Mouse (Mus musculus) limb, embryonic 10.5 days (tissue): ENCODE measurements around the gene Ramp2. TPM values are rescaled to one million over a fixed set of nuclear protein-coding genes. Genes with fewer than 3 reads are reported as not detected.

ENCODE experiments used
- DNase-seq: peaks from one replicate; pipeline ENCODE4 v3.0.0-alpha.2; 2017; ENCODE audit warnings: low spot score
- H3K27ac ChIP-seq: fragments of 300-500 bp; sonication (generic); 2 replicates; pipeline ENCODE4 v1.5.1; 2016; ENCODE audit warnings: mild to moderate bottlenecking
- H3K27me3 ChIP-seq: fragments of 300-500 bp; sonication (generic); 2 replicates; pipeline ENCODE4 v1.6.1; 2016; ENCODE audit warnings: low read depth, mild to moderate bottlenecking; ENCODE audit not compliant: poor library complexity, severe bottlenecking
- H3K36me3 ChIP-seq: fragments of 300-500 bp; sonication (generic); 2 replicates; pipeline ENCODE4 v1.6.1; 2016; ENCODE audit warnings: mild to moderate bottlenecking, moderate library complexity
- H3K4me1 ChIP-seq: fragments of 300-500 bp; sonication (generic); 2 replicates; pipeline ENCODE4 v1.6.1; 2016
- H3K4me3 ChIP-seq: fragments of 300-500 bp; sonication (generic); 2 replicates; pipeline ENCODE4 v1.5.1; 2016; ENCODE audit warnings: mild to moderate bottlenecking, moderate library complexity
- H3K9me3 ChIP-seq: fragments of 300-500 bp; sonication (generic); replicated peaks from 2 replicates; pipeline ENCODE4 v1.6.1; 2016; ENCODE audit warnings: mild to moderate bottlenecking
- WGBS: fragments of 180-500 bp; shearing (Covaris S2); methylation state at CpG from one replicate; pipeline ENCODE4 v1.1.7; 2016; 5-methylcytosine and 5-hydroxymethylcytosine counted together
- polyA plus RNA-seq: library from polyadenylated mRNA; unstranded; fragments of >200 nt; fragmentation: Nextera tagmentation; extraction: Ambion mirVana; gene quantifications from 2 replicates; pipeline ENCODE4 v1.2.1, GENCODE M21; 2016

Gene Ramp2
- polyA plus RNA-seq, 1 experiment from 2014 or later: 61.5 TPM

DNA sequence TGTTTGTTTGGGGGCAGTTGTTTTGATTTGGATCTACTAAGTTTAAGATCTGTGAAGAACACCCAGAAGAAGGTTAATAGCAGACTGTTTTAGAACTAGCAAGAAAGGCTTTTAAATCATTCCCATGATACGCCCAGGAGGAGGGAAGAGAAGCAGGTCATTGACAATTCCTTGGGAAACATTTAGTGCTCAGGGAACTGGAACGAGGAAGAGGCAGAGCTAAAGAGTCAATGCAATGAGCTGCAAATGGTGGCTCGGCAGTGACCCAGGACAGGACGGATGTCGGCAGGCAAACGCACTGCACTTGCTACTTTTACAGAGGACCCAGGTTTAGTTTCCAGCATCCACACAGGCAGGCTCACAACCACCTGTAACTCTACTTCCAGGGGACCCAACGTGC, 35.0 kb downstream of the Ramp2 start:
- Histone ChIP-seq H3K27me3 (peaks cover 35% of the 10 kb centered on the region), H3K27ac (no peak overlapping the region), H3K4me3 (no peak overlapping the region), H3K36me3 (peaks cover 29% of the 10 kb centered on the region), H3K9me3 (no peaks in the 10 kb centered on the region), H3K4me1 (peaks cover 33% of the 10 kb centered on the region)
- WGBS: 53% methylated on average over 7 of the region's 7 CpGs
- no peak for DNase-seq

DNA sequence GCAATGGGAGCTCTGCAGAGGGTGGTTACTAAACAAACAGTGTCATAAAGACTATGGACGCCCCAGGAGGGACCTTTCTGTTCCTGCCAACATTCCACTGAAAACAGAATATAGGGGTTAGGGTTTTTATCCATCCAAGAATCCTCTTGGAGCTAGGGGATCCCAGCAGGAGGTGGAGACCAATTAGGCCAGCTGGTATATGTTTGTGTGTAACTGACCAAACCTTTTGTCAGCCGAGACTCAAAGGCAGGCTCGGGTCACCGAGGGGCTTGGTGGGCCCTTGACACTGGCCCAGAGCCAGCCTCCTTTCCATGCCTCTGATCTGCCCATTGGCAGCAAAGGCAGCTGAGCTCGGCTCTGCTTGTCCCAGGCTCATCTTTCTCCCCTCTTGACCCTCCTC, 37.1 kb downstream of the Ramp2 start:
- H3K4me3 ChIP-seq: no peak overlapping the region
- WGBS: 58% methylated on average over 5 of the region's 5 CpGs

DNA sequence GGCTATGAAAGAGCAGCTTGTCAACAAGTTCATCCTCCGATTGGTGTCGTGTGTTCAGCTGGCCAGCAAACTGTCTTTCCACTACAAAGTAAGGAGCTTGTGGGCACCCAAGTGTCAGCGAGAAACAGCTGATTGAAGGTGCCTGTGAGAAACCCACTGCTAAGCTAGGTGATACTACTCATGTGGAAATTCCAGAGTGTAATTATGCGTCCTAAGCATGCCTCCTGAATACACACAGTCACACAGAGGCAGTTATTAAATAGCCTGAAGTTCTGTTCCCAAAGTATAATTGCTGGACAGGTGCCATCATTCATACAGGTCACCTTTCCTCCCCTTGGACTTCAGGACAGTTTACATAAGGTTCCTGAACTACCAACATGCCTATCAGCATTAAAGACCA, 38.0 kb downstream of the Ramp2 start:
- peaks cover 6% of the 10 kb centered on the region for H3K4me1 ChIP-seq
- H3K36me3 ChIP-seq: peaks cover 41% of the 10 kb centered on the region
- WGBS: 77% methylated on average over 4 of the region's 4 CpGs
- no peak overlapping the region for H3K27ac ChIP-seq
- no peak for DNase-seq
- peaks cover 16% of the 10 kb centered on the region for H3K27me3 ChIP-seq
- no peak overlapping the region for H3K4me3 ChIP-seq
- no peaks in the 10 kb centered on the region for H3K9me3 ChIP-seq

More for the DNA sequence above, 37.1 kb downstream of the Ramp2 start:
- Histone ChIP-seq H3K36me3 (peaks cover 32% of the 10 kb centered on the region), H3K27me3 (peaks cover 16% of the 10 kb centered on the region), H3K27ac (no peak overlapping the region; the same call in 1 of the 2 replicates), H3K4me1 (peaks cover 13% of the 10 kb centered on the region), H3K9me3 (no peaks in the 10 kb centered on the region)
- no peak for DNase-seq

DNA sequence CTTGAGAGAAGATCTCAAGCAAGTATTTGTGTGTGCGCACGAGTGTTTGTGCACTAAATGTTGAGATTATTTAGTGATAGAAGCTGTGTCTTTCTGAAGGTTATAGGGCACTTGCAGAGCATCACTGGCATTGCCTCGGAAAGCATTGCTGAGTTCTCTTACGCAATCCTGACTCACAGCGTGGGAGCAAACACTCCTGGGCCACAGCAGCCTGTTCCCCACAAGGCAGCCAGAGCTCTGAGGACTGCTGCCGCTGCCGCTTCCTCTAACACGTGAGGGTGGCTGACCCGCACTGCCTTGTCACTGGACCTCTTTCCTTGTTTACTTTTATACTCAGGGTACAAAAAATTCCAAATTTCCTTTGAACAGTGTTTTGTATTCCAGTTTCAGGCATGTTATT, 41.5 kb downstream of the Ramp2 start:
- peaks cover 76% of the 10 kb centered on the region for H3K36me3 ChIP-seq
- no peaks in the 10 kb centered on the region for H3K4me1 ChIP-seq
- DNase-seq: no peak
- H3K9me3 ChIP-seq: no peaks in the 10 kb centered on the region
- no peak overlapping the region for H3K4me3 ChIP-seq
- WGBS: 87% methylated on average over 9 of the region's 9 CpGs
- H3K27ac ChIP-seq: no peak overlapping the region
- no peaks in the 10 kb centered on the region for H3K27me3 ChIP-seq

DNA sequence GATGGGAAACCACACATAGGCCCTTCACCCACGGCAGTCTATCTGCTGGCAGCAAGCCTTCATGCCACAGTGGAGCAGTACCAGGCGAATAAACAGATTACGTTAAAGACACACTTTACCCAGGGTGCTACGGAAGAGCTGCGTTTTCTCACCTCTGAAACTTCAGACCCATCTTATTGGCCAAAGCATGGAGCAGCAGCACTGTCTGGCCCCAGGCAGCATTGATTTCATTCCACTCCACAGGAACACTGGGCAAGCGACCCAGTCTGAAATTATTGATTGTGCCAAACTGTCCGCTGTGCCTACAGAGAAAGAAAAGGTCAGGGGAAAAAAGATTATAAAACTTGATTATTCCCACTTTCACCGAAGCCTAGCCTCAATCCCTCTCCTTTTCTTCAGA, 45.4 kb downstream of the Ramp2 start:
- Histone ChIP-seq H3K4me3 (no peak overlapping the region), H3K27me3 (no peaks in the 10 kb centered on the region), H3K36me3 (peaks cover 98% of the 10 kb centered on the region), H3K27ac (no peak overlapping the region), H3K9me3 (no peaks in the 10 kb centered on the region), H3K4me1 (no peaks in the 10 kb centered on the region)
- WGBS: 96% methylated on average over 8 of the region's 8 CpGs
- DNase-seq: no peak

DNA sequence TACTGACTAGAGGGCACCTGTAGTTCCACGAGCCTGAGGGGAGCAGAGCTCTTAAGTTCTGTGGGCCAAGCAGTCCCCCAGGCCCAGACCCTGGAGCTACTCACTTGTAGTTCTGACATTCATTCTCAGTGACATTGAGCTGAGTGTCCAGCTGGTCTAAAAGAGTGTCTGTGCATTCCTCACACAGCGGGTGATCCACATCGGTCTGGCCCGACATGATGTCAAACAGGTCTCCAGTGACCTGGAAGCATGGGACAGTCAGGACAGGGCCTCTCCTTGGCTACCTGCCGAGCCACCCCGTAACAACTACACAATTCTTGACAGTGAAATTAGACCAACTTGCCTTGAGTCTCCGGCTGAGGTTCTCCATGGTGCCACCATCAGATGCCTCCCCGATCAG, 49.4 kb downstream of the Ramp2 start:
- no peak for DNase-seq
- Histone ChIP-seq H3K36me3 (peaks cover 94% of the 10 kb centered on the region), H3K9me3 (no peaks in the 10 kb centered on the region), H3K4me1 (no peaks in the 10 kb centered on the region), H3K4me3 (no peak overlapping the region), H3K27ac (no peak overlapping the region), H3K27me3 (no peaks in the 10 kb centered on the region)
- WGBS: 96% methylated on average over 8 of the region's 8 CpGs

DNA sequence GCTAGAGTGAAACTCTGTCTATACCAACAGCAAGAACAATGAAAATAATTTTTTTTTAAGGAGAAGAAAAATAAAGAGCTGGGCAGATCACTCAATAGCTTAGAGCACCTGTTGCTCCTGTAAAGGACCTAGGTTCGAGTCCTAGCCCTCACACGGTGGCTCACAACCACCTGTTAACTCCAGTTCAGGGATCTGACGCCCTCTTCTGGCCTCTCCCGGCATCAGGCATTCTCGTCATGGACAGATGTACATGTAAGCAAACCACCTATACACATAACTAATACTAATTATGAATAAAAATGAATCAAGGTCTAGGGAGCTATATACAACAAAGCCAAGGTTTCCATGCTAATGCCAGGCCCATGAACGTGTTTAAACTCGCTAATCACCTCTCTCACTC, 55.1 kb downstream of the Ramp2 start:
- H3K36me3 ChIP-seq: peaks cover 39% of the 10 kb centered on the region
- DNase-seq: no peak
- WGBS: 68% methylated on average over 7 of the region's 7 CpGs
- peaks cover 17% of the 10 kb centered on the region for H3K4me1 ChIP-seq
- no peak overlapping the region for H3K27ac ChIP-seq
- H3K9me3 ChIP-seq: no peaks in the 10 kb centered on the region
- H3K4me3 ChIP-seq: peak overlapping the region; percentile 83
- H3K27me3 ChIP-seq: no peaks in the 10 kb centered on the region

DNA sequence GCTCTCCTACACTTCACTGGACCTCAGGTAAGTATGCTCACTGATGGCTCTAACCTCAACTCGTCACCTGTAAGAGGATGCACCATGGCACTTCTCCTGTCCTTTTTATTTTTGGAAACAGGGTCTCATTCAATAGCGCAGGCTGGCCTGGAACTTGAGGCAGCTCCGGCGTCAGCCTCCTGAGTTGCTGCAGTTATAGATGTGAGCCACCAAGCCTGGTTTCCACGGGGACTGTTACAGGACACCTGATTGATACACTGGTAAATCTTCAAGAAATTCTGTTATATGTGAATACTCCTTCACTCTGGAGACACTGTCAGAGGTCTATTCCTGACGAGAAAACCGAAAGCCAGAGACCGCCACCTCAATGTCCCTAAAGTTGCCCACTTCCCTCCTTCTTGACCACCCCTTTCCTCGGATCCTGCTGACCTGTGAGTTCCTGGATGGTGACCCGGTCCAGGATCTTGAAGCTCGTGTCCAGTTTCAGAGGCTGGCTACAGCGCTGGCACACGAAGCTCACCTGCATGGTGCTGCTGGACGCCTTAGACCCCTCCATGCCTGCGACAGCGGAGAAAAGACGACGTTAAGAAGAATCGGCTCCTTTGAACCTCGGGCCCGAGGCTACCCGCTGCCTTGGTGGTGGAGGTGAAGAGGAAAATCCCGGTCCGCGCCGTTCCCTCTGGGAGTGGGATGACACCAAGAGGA, 55.6 kb downstream of the Ramp2 start:
- 13% methylated on average over 26 of the region's 26 CpGs for WGBS
- H3K27ac ChIP-seq: peak overlapping the region; percentile 84

DNA sequence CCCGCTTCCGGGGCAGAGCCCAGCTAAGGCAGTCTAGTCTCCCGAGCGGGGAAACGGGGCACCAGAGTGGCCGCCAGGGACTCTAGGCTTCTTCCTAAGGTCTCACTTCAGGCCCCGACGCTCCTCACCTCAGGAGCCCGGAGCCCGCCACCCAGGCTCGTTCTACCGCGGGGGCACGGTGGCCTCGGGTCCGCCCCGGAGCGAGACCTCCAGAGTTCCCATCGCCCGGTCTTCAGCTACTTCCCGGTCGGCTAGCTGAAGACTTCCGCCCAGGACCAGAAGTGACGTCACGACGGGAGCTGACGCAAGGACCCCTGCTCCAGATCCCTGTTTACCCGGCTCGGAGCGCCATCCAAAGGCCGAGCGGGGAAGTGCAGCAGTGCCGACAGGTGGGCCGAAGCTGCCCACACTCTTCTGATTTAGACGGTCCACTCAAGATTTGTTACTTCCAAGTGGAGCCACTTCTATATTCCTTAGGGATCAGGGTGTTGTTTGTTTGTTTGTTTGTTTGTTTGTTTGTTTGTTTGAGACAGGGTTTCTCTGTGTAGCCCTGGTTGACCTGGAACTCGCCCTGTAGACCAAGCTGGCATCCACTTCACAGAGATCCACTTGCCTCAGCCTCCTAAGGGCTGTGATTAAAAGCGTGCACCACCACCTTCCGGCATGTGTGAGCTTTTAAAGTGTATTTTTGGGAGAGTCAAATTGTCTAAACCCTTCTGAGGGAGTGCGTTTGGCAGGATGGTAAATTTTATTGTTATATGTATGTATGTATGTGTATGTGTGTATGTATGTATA, 56.4 kb downstream of the Ramp2 start, which contains the start of gene Becn1:
Becn1 (minus strand) TSS at position 283 of the 795 bp plus-strand sequence.
- peak within 1 kb of the TSS; percentile 83 for H3K4me3 ChIP-seq
- 6% methylated on average over 39 of the region's 39 CpGs for WGBS
- H3K27me3 ChIP-seq: no peaks in the 10 kb centered on the region
- peak within 1 kb of the TSS; percentile 84 for H3K27ac ChIP-seq
- DNase-seq: peak; percentile 99
- H3K9me3 ChIP-seq: no peaks in the 10 kb centered on the region
- H3K36me3 ChIP-seq: peaks cover 28% of the 10 kb centered on the region
- H3K4me1 ChIP-seq: peaks cover 17% of the 10 kb centered on the region

More for the DNA sequence above, 55.6 kb downstream of the Ramp2 start:
- peaks cover 34% of the 10 kb centered on the region for H3K36me3 ChIP-seq
- H3K27me3 ChIP-seq: no peaks in the 10 kb centered on the region
- H3K9me3 ChIP-seq: no peaks in the 10 kb centered on the region
- peaks cover 17% of the 10 kb centered on the region for H3K4me1 ChIP-seq
- no peak for DNase-seq
- peak overlapping the region; percentile 83 for H3K4me3 ChIP-seq

DNA sequence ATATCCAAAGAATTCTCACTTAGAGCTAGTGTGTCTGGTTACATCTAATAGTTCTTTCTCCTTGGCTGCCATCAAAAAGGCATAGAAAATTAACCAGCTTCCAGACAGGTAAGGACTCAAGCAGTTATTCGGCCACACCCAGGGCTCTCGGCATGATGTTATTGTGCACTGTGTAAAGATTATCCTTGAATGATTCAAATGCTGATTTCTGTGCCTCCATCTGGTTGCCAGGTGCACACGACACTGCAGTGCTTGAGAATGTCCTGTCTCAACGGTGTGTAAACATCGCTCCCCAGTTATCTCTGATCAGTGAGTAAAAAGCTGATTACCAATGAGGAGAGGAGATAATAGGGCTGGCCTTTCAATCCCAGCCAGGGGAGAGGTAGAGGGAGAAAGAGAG, 61.9 kb downstream of the Ramp2 start:
- WGBS: 43% methylated on average over 5 of the region's 5 CpGs
- H3K4me1 ChIP-seq: no peaks in the 10 kb centered on the region
- H3K36me3 ChIP-seq: no peaks in the 10 kb centered on the region
- H3K27ac ChIP-seq: no peak overlapping the region
- H3K4me3 ChIP-seq: no peak overlapping the region
- no peaks in the 10 kb centered on the region for H3K27me3 ChIP-seq
- DNase-seq: no peak
- H3K9me3 ChIP-seq: no peaks in the 10 kb centered on the region

Other genes with a start within 250 kb of the Ramp2 start
- 28.1 and 30.2 TPM in 2 replicates for gene Atp6v0a1, start 236.6 kb upstream of the Ramp2 start, polyA plus RNA-seq
- 4.9 and 5.9 TPM in 2 replicates for gene Naglu, start 176.0 kb upstream of the Ramp2 start, polyA plus RNA-seq
- not detected in 2 replicates for gene Hsd17b1, start 167.6 kb upstream of the Ramp2 start, polyA plus RNA-seq
- 42.3 and 45.3 TPM in 2 replicates for gene Coasy, start 163.5 kb upstream of the Ramp2 start, polyA plus RNA-seq
- 41.3 and 49.6 TPM in 2 replicates for gene Mlx, start 158.8 kb upstream of the Ramp2 start, polyA plus RNA-seq
- gene Psmc3ip, start 150.6 kb upstream of the Ramp2 start, polyA plus RNA-seq: 73.1 and 74.0 TPM in 2 replicates
- gene Retreg3, start 126.1 kb upstream of the Ramp2 start, polyA plus RNA-seq: 17.8 and 17.9 TPM in 2 replicates
- gene Tubg1, start 126.1 kb upstream of the Ramp2 start, polyA plus RNA-seq: 145 and 158 TPM in 2 replicates
- 2.5 and 3.0 TPM in 2 replicates for gene Tubg2, start 90.1 kb upstream of the Ramp2 start, polyA plus RNA-seq
- 0.04 and 0.09 TPM in 2 replicates for gene Cntnap1, start 75.5 kb upstream of the Ramp2 start, polyA plus RNA-seq
- gene Plekhh3, start 74.7 kb upstream of the Ramp2 start, polyA plus RNA-seq: 1.9 and 3.0 TPM in 2 replicates
- not detected in 2 replicates for gene Ccr10, start 70.6 kb upstream of the Ramp2 start, polyA plus RNA-seq
- gene Ezh1, start 19.6 kb upstream of the Ramp2 start, polyA plus RNA-seq: 10.1 and 13.6 TPM in 2 replicates
- 118 and 127 TPM in 2 replicates for gene Vps25, start 7.7 kb downstream of the Ramp2 start, polyA plus RNA-seq
- 4.7 and 6.2 TPM in 2 replicates for gene Wnk4, start 14.5 kb downstream of the Ramp2 start, polyA plus RNA-seq
- gene Cntd1, start 33.0 kb downstream of the Ramp2 start, polyA plus RNA-seq: 1.1 TPM in 2 replicates
- gene Coa3, start 33.1 kb downstream of the Ramp2 start, polyA plus RNA-seq: 187 and 192 TPM in 2 replicates
- gene Becn1, start 56.3 kb downstream of the Ramp2 start, polyA plus RNA-seq: 148 TPM in 2 replicates
- gene Psme3, start 70.2 kb downstream of the Ramp2 start, polyA plus RNA-seq: 210 and 214 TPM in 2 replicates
- 2.7 and 2.8 TPM in 2 replicates for gene Aoc2, start 79.0 kb downstream of the Ramp2 start, polyA plus RNA-seq
- gene Aoc3, start 84.6 kb downstream of the Ramp2 start, polyA plus RNA-seq: 0.03 TPM in 1 of 2 replicates, not detected in the other
- gene G6pc, start 121.5 kb downstream of the Ramp2 start, polyA plus RNA-seq: not detected in 2 replicates
- 106 and 111 TPM in 2 replicates for gene Aarsd1, start 171.6 kb downstream of the Ramp2 start, polyA plus RNA-seq
- 9.9 and 15.0 TPM in 2 replicates for gene Gm27029, start 178.8 kb downstream of the Ramp2 start, polyA plus RNA-seq
- 16.8 and 19.6 TPM in 2 replicates for gene Rundc1, start 179.1 kb downstream of the Ramp2 start, polyA plus RNA-seq
- 4.0 and 4.7 TPM in 2 replicates for gene Ptges3l, start 179.3 kb downstream of the Ramp2 start, polyA plus RNA-seq
- gene Rpl27, start 196.3 kb downstream of the Ramp2 start, polyA plus RNA-seq: 448 and 536 TPM in 2 replicates
- 2.3 and 3.1 TPM in 2 replicates for gene Ifi35, start 202.4 kb downstream of the Ramp2 start, polyA plus RNA-seq
- gene Rnd2, start 219.0 kb downstream of the Ramp2 start, polyA plus RNA-seq: 5.0 and 6.3 TPM in 2 replicates
- 14.6 and 17.2 TPM in 2 replicates for gene Vat1, start 220.2 kb downstream of the Ramp2 start, polyA plus RNA-seq